Mouse (Mus musculus): ENCODE measurements at regions not wholly inside any gene's neighbourhood (a gene's known extent, or its start where the extent isn't known, plus 50 kb on each side); places are given as distances from the start of the nearest gene placed in this dataset.
"Not testable (repeated sequence)": the region's sequence is repeated elsewhere in the genome, so short reads cannot be mapped to it uniquely, and the experiment has no call there.

GRCm38 (mm10) chr13:107804418-107804817 is 239.8 kb upstream of the Smim15 start:
- Histone ChIP-seq H3K4me3 (replicated peaks) (no peak overlapping the region), H3K9me3 (ENCODE audit: control insufficient read depth, low read length) (peaks cover 2% of the 10 kb centered on the region; the same call in 1 of the 2 replicates), H3K27me3 (ENCODE audit: control insufficient read depth) (no peaks in the 10 kb centered on the region), H3K4me1 (ENCODE audit: control insufficient read depth) (no peaks in the 10 kb centered on the region), H3K36me3 (ENCODE audit: control insufficient read depth) (no peaks in the 10 kb centered on the region)
- TF ChIP-seq TAL1 (IDR thresholded peaks at IDR 0.05; ENCODE audit: low read length) (no peak), GATA1 (IDR thresholded peaks at IDR 0.05; ENCODE audit: low read length) (no peak)

- TF ChIP-seq TAL1 (IDR thresholded peaks at IDR 0.05; ENCODE audit: low read length) (no peak), GATA1 (IDR thresholded peaks at IDR 0.05; ENCODE audit: low read length) (no peak)
- Histone ChIP-seq H3K4me3 (replicated peaks) (no peak overlapping the region), H3K36me3 (ENCODE audit: control insufficient read depth) (no peaks in the 10 kb centered on the region), H3K4me1 (ENCODE audit: control insufficient read depth) (no peaks in the 10 kb centered on the region), H3K9me3 (ENCODE audit: control insufficient read depth, low read length) (peaks cover 1% of the 10 kb centered on the region; the same call in 1 of the 2 replicates), H3K27me3 (ENCODE audit: control insufficient read depth) (no peaks in the 10 kb centered on the region)
Measured at GRCm38 (mm10) chr13:107799199-107799945, 244.9 kb upstream of the Smim15 start.

- Histone ChIP-seq H3K4me3 (replicated peaks) (no peak overlapping the region), H3K9me3 (ENCODE audit: control insufficient read depth, low read length) (no peaks in the 10 kb centered on the region), H3K4me1 (ENCODE audit: control insufficient read depth) (no peaks in the 10 kb centered on the region; the same call in 1 of the 2 replicates), H3K36me3 (ENCODE audit: control insufficient read depth) (no peaks in the 10 kb centered on the region), H3K27me3 (ENCODE audit: control insufficient read depth) (no peaks in the 10 kb centered on the region)
- no peak for TF ChIP-seq TAL1 (IDR thresholded peaks at IDR 0.05; ENCODE audit: low read length)
- TF ChIP-seq GATA1 (IDR thresholded peaks at IDR 0.05; ENCODE audit: low read length): no peak
Measured at GRCm38 (mm10) chr13:107798144-107798543, 246.1 kb upstream of the Smim15 start.

- no peaks in the 10 kb centered on the region for H3K27me3 ChIP-seq (ENCODE audit: control insufficient read depth)
- no peaks in the 10 kb centered on the region for H3K36me3 ChIP-seq (ENCODE audit: control insufficient read depth)
- H3K4me1 ChIP-seq (ENCODE audit: control insufficient read depth): no peaks in the 10 kb centered on the region; the same call in 1 of the 2 replicates
- no peak overlapping the region for H3K4me3 ChIP-seq (replicated peaks)
- H3K9me3 ChIP-seq (ENCODE audit: control insufficient read depth, low read length): no peaks in the 10 kb centered on the region
- TF ChIP-seq TAL1 (IDR thresholded peaks at IDR 0.05; ENCODE audit: low read length): no peak
- no peak for TF ChIP-seq GATA1 (IDR thresholded peaks at IDR 0.05; ENCODE audit: low read length)
Measured at GRCm38 (mm10) chr13:107795516-107795915, 248.7 kb upstream of the Smim15 start.

- Histone ChIP-seq H3K36me3 (ENCODE audit: control insufficient read depth) (no peaks in the 10 kb centered on the region), H3K4me3 (replicated peaks) (no peak overlapping the region), H3K4me1 (ENCODE audit: control insufficient read depth) (no peaks in the 10 kb centered on the region; the same call in 1 of the 2 replicates), H3K9me3 (ENCODE audit: control insufficient read depth, low read length) (no peaks in the 10 kb centered on the region), H3K27me3 (ENCODE audit: control insufficient read depth) (no peaks in the 10 kb centered on the region)
- no peak for TF ChIP-seq GATA1 (IDR thresholded peaks at IDR 0.05; ENCODE audit: low read length)
- TF ChIP-seq TAL1 (IDR thresholded peaks at IDR 0.05; ENCODE audit: low read length): no peak
Measured at GRCm38 (mm10) chr13:107791770-107792169, 252.5 kb upstream of the Smim15 start.

- Histone ChIP-seq H3K36me3 (ENCODE audit: control insufficient read depth) (no peaks in the 10 kb centered on the region), H3K9me3 (ENCODE audit: control insufficient read depth, low read length) (no peaks in the 10 kb centered on the region), H3K4me3 (replicated peaks) (no peak overlapping the region), H3K27me3 (ENCODE audit: control insufficient read depth) (no peaks in the 10 kb centered on the region), H3K4me1 (ENCODE audit: control insufficient read depth) (no peaks in the 10 kb centered on the region)
- TF ChIP-seq GATA1 (IDR thresholded peaks at IDR 0.05; ENCODE audit: low read length): no peak
- no peak for TF ChIP-seq TAL1 (IDR thresholded peaks at IDR 0.05; ENCODE audit: low read length)
Measured at GRCm38 (mm10) chr13:107784971-107785370, 259.3 kb upstream of the Smim15 start.

GRCm38 (mm10) chr13:107781741-107782140 is 262.5 kb upstream of the Smim15 start:
- Histone ChIP-seq H3K4me1 (ENCODE audit: control insufficient read depth) (no peaks in the 10 kb centered on the region), H3K27me3 (ENCODE audit: control insufficient read depth) (no peaks in the 10 kb centered on the region), H3K4me3 (replicated peaks) (no peak overlapping the region), H3K9me3 (ENCODE audit: control insufficient read depth, low read length) (no peaks in the 10 kb centered on the region), H3K36me3 (ENCODE audit: control insufficient read depth) (no peaks in the 10 kb centered on the region)
- no peak for TF ChIP-seq TAL1 (IDR thresholded peaks at IDR 0.05; ENCODE audit: low read length)
- no peak for TF ChIP-seq GATA1 (IDR thresholded peaks at IDR 0.05; ENCODE audit: low read length)

- H3K27me3 ChIP-seq (ENCODE audit: control insufficient read depth): no peaks in the 10 kb centered on the region
- H3K36me3 ChIP-seq (ENCODE audit: control insufficient read depth): no peaks in the 10 kb centered on the region
- no peaks in the 10 kb centered on the region for H3K9me3 ChIP-seq (ENCODE audit: control insufficient read depth, low read length)
- H3K4me1 ChIP-seq (ENCODE audit: control insufficient read depth): no peaks in the 10 kb centered on the region
- TF ChIP-seq GATA1 (IDR thresholded peaks at IDR 0.05; ENCODE audit: low read length) (no peak), TAL1 (IDR thresholded peaks at IDR 0.05; ENCODE audit: low read length) (no peak)
- H3K4me3 ChIP-seq (replicated peaks): no peak overlapping the region
Measured at GRCm38 (mm10) chr13:107781221-107781620, 263.0 kb upstream of the Smim15 start.

GRCm38 (mm10) chr13:107779591-107779990 is 264.7 kb upstream of the Smim15 start:
- H3K27me3 ChIP-seq (ENCODE audit: control insufficient read depth): no peaks in the 10 kb centered on the region
- no peaks in the 10 kb centered on the region for H3K36me3 ChIP-seq (ENCODE audit: control insufficient read depth)
- TF ChIP-seq TAL1 (IDR thresholded peaks at IDR 0.05; ENCODE audit: low read length): no peak
- no peak for TF ChIP-seq GATA1 (IDR thresholded peaks at IDR 0.05; ENCODE audit: low read length)
- no peaks in the 10 kb centered on the region for H3K4me1 ChIP-seq (ENCODE audit: control insufficient read depth)
- no peaks in the 10 kb centered on the region for H3K9me3 ChIP-seq (ENCODE audit: control insufficient read depth, low read length)
- H3K4me3 ChIP-seq (replicated peaks): no peak overlapping the region

- H3K4me1 ChIP-seq (ENCODE audit: control insufficient read depth); H3K9me3 ChIP-seq (ENCODE audit: control insufficient read depth, low read length); H3K36me3 ChIP-seq (ENCODE audit: control insufficient read depth); H3K27me3 ChIP-seq (ENCODE audit: control insufficient read depth); H3K4me3 ChIP-seq (replicated peaks): not testable (repeated sequence)
Measured at GRCm38 (mm10) chr13:107774499-107774898, 269.7 kb upstream of the Smim15 start.
